Mouse (Mus musculus): Measurements from ENCODE around the gene Smarcc2.

- TF ChIP-seq POLR2A (IDR thresholded peaks at IDR 0.05; ENCODE audit: insufficient read depth, low read length) (no peak), CTCF (IDR thresholded peaks at IDR 0.05; ENCODE audit: low read depth, low read length) (no peak)
Observed at GRCm38 (mm10) chr10:128511761-128512160, 52.7 kb downstream of the Smarcc2 start.

Data from ES-Bruce4 (cell line).